Mouse (Mus musculus): ENCODE measurements at regions not wholly inside any gene's neighbourhood (a gene's known extent, or its start where the extent isn't known, plus 50 kb on each side); places are given as distances from the start of the nearest gene placed in this dataset.

GRCm38 (mm10) chr6:49641256-49641655, 181.3 kb upstream of the Npy start:
- DNase-seq: no peak

- peak; percentile 37 for DNase-seq
These were observed 167.9 kb upstream of the Npy start for GRCm38 (mm10) chr6:49654541-49655130.

- no peak for DNase-seq
These were observed 167.3 kb upstream of the Npy start for GRCm38 (mm10) chr6:49655241-49655640.

GRCm38 (mm10) chr6:49656359-49657280, 165.9 kb upstream of the Npy start:
- peak; percentile 38 for DNase-seq

GRCm38 (mm10) chr6:49657988-49658387, 164.5 kb upstream of the Npy start:
- no peak for DNase-seq

GRCm38 (mm10) chr6:49670991-49671390, 151.5 kb upstream of the Npy start:
- DNase-seq: peak; percentile 16

GRCm38 (mm10) chr6:49671912-49672311, 150.6 kb upstream of the Npy start:
- no peak for DNase-seq

GRCm38 (mm10) chr6:49686776-49687175, 135.7 kb upstream of the Npy start:
- no peak for DNase-seq

- DNase-seq: no peak
These were observed 130.4 kb upstream of the Npy start for GRCm38 (mm10) chr6:49692032-49692539.

GRCm38 (mm10) chr6:49694851-49695250, 127.7 kb upstream of the Npy start:
- no peak for DNase-seq

GRCm38 (mm10) chr6:49696990-49697389, 125.5 kb upstream of the Npy start:
- no peak for DNase-seq

GRCm38 (mm10) chr6:49701453-49701852, 121.1 kb upstream of the Npy start:
- DNase-seq: no peak

GRCm38 (mm10) chr6:49712980-49713379, 109.5 kb upstream of the Npy start:
- no peak for DNase-seq

GRCm38 (mm10) chr6:49716520-49716919, 106.0 kb upstream of the Npy start:
- DNase-seq: peak; percentile 7

- DNase-seq: no peak
These were observed 105.6 kb upstream of the Npy start for GRCm38 (mm10) chr6:49716945-49717344.

- no peak for DNase-seq
These were observed 89.3 kb upstream of the Npy start for GRCm38 (mm10) chr6:49733191-49733590.

- no peak for DNase-seq
These were observed 79.4 kb upstream of the Npy start for GRCm38 (mm10) chr6:49743157-49743556.

- no peak for DNase-seq
These were observed 77.2 kb upstream of the Npy start for GRCm38 (mm10) chr6:49745301-49745700.

- no peak for DNase-seq
These were observed 72.0 kb upstream of the Npy start for GRCm38 (mm10) chr6:49750544-49750943.

GRCm38 (mm10) chr6:49759614-49760013, 62.9 kb upstream of the Npy start:
- DNase-seq: no peak

- no peak for DNase-seq
These were observed 57.8 kb upstream of the Npy start for GRCm38 (mm10) chr6:49764746-49765145.

GRCm38 (mm10) chr6:49769904-49770720, 52.4 kb upstream of the Npy start:
- DNase-seq: no peak

All from adrenal gland, postnatal 10 days (tissue).